ENCODE assay signal across 11 mouse cellular contexts in genomic region chr4:136149045-136149379, GRCm38 (mm10). TPM values are rescaled to one million over a fixed set of nuclear protein-coding genes. Genes with fewer than 3 reads are reported as not detected.
DNase-seq lines count a peak whose midpoint lies in the region; ATAC-seq and TF ChIP-seq lines count a peak whose summit lies in the region.
"Had no signal": no experiment of that assay in that cellular context is flagged by ENCODE, and none has a peak within 500 bp of the region (broad histone marks: within the 10 kb centered on the region; RNA-seq: fewer than 3 reads in every experiment).

No protein-coding gene starts in this region.

- H3K27ac ChIP-seq in hindbrain, embryonic 12.5 days = peak overlapping the region; percentile 70
- H3K27ac ChIP-seq in hindbrain, embryonic 16.5 days (ENCODE audit: low read depth, low read length) = no peak overlapping the region
- H3K27ac ChIP-seq in neural tube, embryonic 11.5 days (ENCODE audit: low read depth, low read length) = peak overlapping the region; percentile 72
- peak overlapping the region; percentile 91 for H3K27ac ChIP-seq in small intestine, adult 2 months (ENCODE audit: insufficient read depth, low read depth, low read length)

- H3K4me2 ChIP-seq in hindbrain, embryonic 12.5 days (replicated peaks) = no peak overlapping the region
- no peak overlapping the region for H3K4me2 ChIP-seq in hindbrain, embryonic 16.5 days (ENCODE audit: low read length)
- no peak overlapping the region; the same call in 1 of the 2 replicates for H3K4me2 ChIP-seq in neural tube, embryonic 11.5 days (ENCODE audit: low read depth)

- peaks cover 8% of the 10 kb centered on the region for H3K27me3 ChIP-seq in hindbrain, embryonic 12.5 days
- peaks cover 11% of the 10 kb centered on the region for H3K27me3 ChIP-seq in hindbrain, embryonic 16.5 days (replicated peaks; ENCODE audit: control insufficient read depth, insufficient read depth, low read length)
- H3K27me3 ChIP-seq in neural tube, embryonic 11.5 days (ENCODE audit: control insufficient read depth, insufficient read depth, low read length) = no peaks in the 10 kb centered on the region
- H3K27me3 ChIP-seq in small intestine, adult 2 months (ENCODE audit: control insufficient read depth, insufficient read depth, low read length) = no peaks in the 10 kb centered on the region
- H3K27me3 ChIP-seq: Patski had no signal

- no peak overlapping the region for H3K9ac ChIP-seq in hindbrain, embryonic 12.5 days
- no peak overlapping the region for H3K9ac ChIP-seq in hindbrain, embryonic 16.5 days (ENCODE audit: low read depth, low read length)
- H3K9ac ChIP-seq in neural tube, embryonic 11.5 days (ENCODE audit: low read length) = no peak overlapping the region

- TF ChIP-seq POLR2A in small intestine, adult 2 months (IDR thresholded peaks at IDR 0.05; ENCODE audit: low read depth, low read length) = no peak

- no peaks in the 10 kb centered on the region for H3K36me3 ChIP-seq in hindbrain, embryonic 12.5 days
- H3K36me3 ChIP-seq in hindbrain, embryonic 16.5 days (ENCODE audit: control insufficient read depth, insufficient read depth, low read length) = no peaks in the 10 kb centered on the region
- no peaks in the 10 kb centered on the region; the same call in 1 of the 2 replicates for H3K36me3 ChIP-seq in neural tube, embryonic 11.5 days (ENCODE audit: control insufficient read depth, insufficient read depth, low read length)
- peaks cover 10% of the 10 kb centered on the region for H3K36me3 ChIP-seq in small intestine, adult 2 months (ENCODE audit: control insufficient read depth, insufficient read depth, low read length)

- no peak overlapping the region for H3K4me3 ChIP-seq in hindbrain, embryonic 12.5 days
- no peak overlapping the region for H3K4me3 ChIP-seq in hindbrain, embryonic 16.5 days (ENCODE audit: low read length)
- H3K4me3 ChIP-seq in neural tube, embryonic 11.5 days (ENCODE audit: low read depth, low read length) = no peak overlapping the region
- H3K4me3 ChIP-seq in small intestine, adult 2 months (ENCODE audit: low read depth, low read length) = no peak overlapping the region

- TF ChIP-seq CTCF in small intestine, adult 2 months (IDR thresholded peaks at IDR 0.05; ENCODE audit: extremely low read depth, insufficient read length, insufficient replicate concordance, low read depth, low read length) = no peak

- WGBS in hindbrain, embryonic 12.5 days = 72% methylated on average over 2 of the region's 2 CpGs
- 89% methylated on average over 2 of the region's 2 CpGs for WGBS in hindbrain, embryonic 16.5 days
- WGBS in neural tube, embryonic 11.5 days = 84% methylated on average over 2 of the region's 2 CpGs
- WGBS in small intestine, adult 2 months = 93% methylated on average over 2 of the region's 2 CpGs

- peaks cover 52% of the 10 kb centered on the region for H3K4me1 ChIP-seq in hindbrain, embryonic 12.5 days
- peaks cover 22% of the 10 kb centered on the region for H3K4me1 ChIP-seq in hindbrain, embryonic 16.5 days (ENCODE audit: control insufficient read depth, insufficient read depth, low read depth, low read length)
- H3K4me1 ChIP-seq in neural tube, embryonic 11.5 days (ENCODE audit: control insufficient read depth, insufficient read depth, low read length) = peaks cover 33% of the 10 kb centered on the region
- peaks cover 18% of the 10 kb centered on the region for H3K4me1 ChIP-seq in small intestine, adult 2 months (ENCODE audit: control insufficient read depth, insufficient read depth, insufficient read length, low read length)

- DNase-seq in neural tube, embryonic 11.5 days (ENCODE audit: low spot score) = no peak
- no peak for DNase-seq in neural tube, embryonic 10.5 days (ENCODE audit: extremely low spot score, low spot score)
- DNase-seq in induced T-regulatory cell, adult 2 months (ENCODE audit: low read depth) = peak; percentile 60
- DNase-seq in adrenal gland, postnatal 36 days = no peak
- DNase-seq: layer of hippocampus, postnatal 36 days had no signal

- ATAC-seq in hindbrain, embryonic 12.5 days (ENCODE audit: low FRiP score) = no peak
- no peak for ATAC-seq in hindbrain, embryonic 16.5 days
- ATAC-seq in neural tube, embryonic 11.5 days (ENCODE audit: insufficient read depth, low FRiP score, low TSS enrichment) = no peak
- no peak for ATAC-seq in erythroblast, adult 5-6 weeks (replicated peaks; ENCODE audit: low FRiP score, poor library complexity, severe bottlenecking)
- ATAC-seq: Patski had no signal

- H3K9me3 ChIP-seq in hindbrain, embryonic 12.5 days (replicated peaks) = no peaks in the 10 kb centered on the region
- no peaks in the 10 kb centered on the region for H3K9me3 ChIP-seq in hindbrain, embryonic 16.5 days (ENCODE audit: control insufficient read depth, low read length)
- no peaks in the 10 kb centered on the region for H3K9me3 ChIP-seq in neural tube, embryonic 11.5 days (ENCODE audit: control insufficient read depth, low read length)

RNA-seq across cellular contexts. Expression of gene Id3, which starts 5.7 kb away (rescaled TPM):
- 372 and 426 TPM in 2 replicates for polyA plus RNA-seq in hindbrain, embryonic 12.5 days (2016; fragmentation: Nextera tagmentation; extraction: Ambion mirVana)
- polyA plus RNA-seq in hindbrain, embryonic 16.5 days (2015; fragmentation: Nextera tagmentation; extraction: Ambion mirVana) = 214 and 226 TPM in 2 replicates
- 440 and 470 TPM in 2 replicates for polyA plus RNA-seq in neural tube, embryonic 11.5 days (2014; fragmentation: Nextera tagmentation; extraction: Ambion mirVana)
- 262 and 519 TPM in 2 replicates for polyA plus RNA-seq in small intestine, adult 2 months (2012; rRNA removed)
- total RNA-seq in erythroblast, adult 5-6 weeks (2015; ENCODE audit: low replicate concordance) = not detected in 2 replicates
- total RNA-seq in erythroblast, adult 5-6 weeks (2017; ENCODE audit: low replicate concordance) = not detected in 2 replicates
- total RNA-seq in adrenal gland, postnatal 36 days (2021) = 10 to 100 TPM; 60.0 to 74.0 TPM
- total RNA-seq: common myeloid progenitor, adult 5-6 weeks had no signal

RNA-seq across cellular contexts. Expression of gene E2f2, which starts 23.2 kb away (rescaled TPM):
- polyA plus RNA-seq in hindbrain, embryonic 12.5 days (2016; fragmentation: Nextera tagmentation; extraction: Ambion mirVana) = 7.0 and 7.9 TPM in 2 replicates
- 3.4 TPM in 2 replicates for polyA plus RNA-seq in hindbrain, embryonic 16.5 days (2015; fragmentation: Nextera tagmentation; extraction: Ambion mirVana)
- 7.2 and 7.6 TPM in 2 replicates for polyA plus RNA-seq in neural tube, embryonic 11.5 days (2014; fragmentation: Nextera tagmentation; extraction: Ambion mirVana)
- polyA plus RNA-seq in small intestine, adult 2 months (2012; rRNA removed) = 7.5 and 11.5 TPM in 2 replicates
- 226 and 246 TPM in 2 replicates for total RNA-seq in erythroblast, adult 5-6 weeks (2015; ENCODE audit: low replicate concordance)
- total RNA-seq in erythroblast, adult 5-6 weeks (2017; ENCODE audit: low replicate concordance) = 344 and 364 TPM in 2 replicates
- 1 to 10 TPM; 2.1 to 2.3 TPM for total RNA-seq in adrenal gland, postnatal 36 days (2021)

RNA-seq across cellular contexts. Expression of gene Asap3, which starts 57.2 kb away (rescaled TPM):
- polyA plus RNA-seq in hindbrain, embryonic 12.5 days (2016; fragmentation: Nextera tagmentation; extraction: Ambion mirVana) = 11.6 and 11.8 TPM in 2 replicates
- polyA plus RNA-seq in hindbrain, embryonic 16.5 days (2015; fragmentation: Nextera tagmentation; extraction: Ambion mirVana) = 6.2 and 7.9 TPM in 2 replicates
- 6.9 and 7.5 TPM in 2 replicates for polyA plus RNA-seq in neural tube, embryonic 11.5 days (2014; fragmentation: Nextera tagmentation; extraction: Ambion mirVana)
- polyA plus RNA-seq in small intestine, adult 2 months (2012; rRNA removed) = 1.3 and 2.0 TPM in 2 replicates
- 0.19 TPM in 1 of 2 replicates, not detected in the other for total RNA-seq in erythroblast, adult 5-6 weeks (2015; ENCODE audit: low replicate concordance)
- 0.43 TPM in 1 of 2 replicates, not detected in the other for total RNA-seq in erythroblast, adult 5-6 weeks (2017; ENCODE audit: low replicate concordance)
- 1 to 10 TPM; 1.7 to 2.1 TPM for total RNA-seq in adrenal gland, postnatal 36 days (2021)
- total RNA-seq: common myeloid progenitor, adult 5-6 weeks had no signal
